Mouse (Mus musculus) olfactory bulb, adult 2 months (tissue): ENCODE data around the gene Cnih3. TPM values are rescaled to one million over a fixed set of nuclear protein-coding genes. Genes with fewer than 3 reads are reported as not detected.

ENCODE experiments used
- H3K27ac ChIP-seq: fragments of 200-500 bp; 2 replicates; pipeline ENCODE4 v1.5.1; 2012; ENCODE audit warnings: low read depth, low read length; ENCODE audit not compliant: insufficient read depth
- H3K4me1 ChIP-seq: fragments of 200-500 bp; 2 replicates; pipeline ENCODE4 v1.6.1; 2012; ENCODE audit warnings: low read length; ENCODE audit not compliant: control insufficient read depth, insufficient read depth
- H3K4me3 ChIP-seq: fragments of 200-500 bp; 2 replicates; pipeline ENCODE4 v1.5.1; 2012; ENCODE audit warnings: mild to moderate bottlenecking, low read depth, low read length, moderate library complexity; ENCODE audit not compliant: insufficient read depth
- CTCF ChIP-seq: fragments of 200-500 bp; IDR thresholded peaks from 2 replicates; pipeline ENCODE4 v1.5.1; 2012; ENCODE audit warnings: low read depth, mild to moderate bottlenecking, low read length, moderate library complexity; ENCODE audit not compliant: insufficient read depth
- POLR2A ChIP-seq: fragments of 200-500 bp; IDR thresholded peaks from 2 replicates; pipeline ENCODE4 v1.6.1; 2012; ENCODE audit warnings: mild to moderate bottlenecking, low read depth, low read length, moderate library complexity; ENCODE audit not compliant: insufficient read depth
- WGBS: fragments of 180-500 bp; shearing (Covaris S2); methylation state at CpG from one replicate; pipeline ENCODE4 v1.1.7; 2018; 5-methylcytosine and 5-hydroxymethylcytosine counted together
- polyA plus RNA-seq: library from polyadenylated mRNA; stranded (reverse); fragments of >200 nt; gene quantifications from 2 replicates; pipeline ENCODE4 v1.2.4, GENCODE M21; 2012; ENCODE audit warnings: low replicate concordance; ENCODE audit not compliant: missing spikeins, insufficient read depth, insufficient read length

Gene Cnih3
- polyA plus RNA-seq: not detected in 2 replicates

DNA sequence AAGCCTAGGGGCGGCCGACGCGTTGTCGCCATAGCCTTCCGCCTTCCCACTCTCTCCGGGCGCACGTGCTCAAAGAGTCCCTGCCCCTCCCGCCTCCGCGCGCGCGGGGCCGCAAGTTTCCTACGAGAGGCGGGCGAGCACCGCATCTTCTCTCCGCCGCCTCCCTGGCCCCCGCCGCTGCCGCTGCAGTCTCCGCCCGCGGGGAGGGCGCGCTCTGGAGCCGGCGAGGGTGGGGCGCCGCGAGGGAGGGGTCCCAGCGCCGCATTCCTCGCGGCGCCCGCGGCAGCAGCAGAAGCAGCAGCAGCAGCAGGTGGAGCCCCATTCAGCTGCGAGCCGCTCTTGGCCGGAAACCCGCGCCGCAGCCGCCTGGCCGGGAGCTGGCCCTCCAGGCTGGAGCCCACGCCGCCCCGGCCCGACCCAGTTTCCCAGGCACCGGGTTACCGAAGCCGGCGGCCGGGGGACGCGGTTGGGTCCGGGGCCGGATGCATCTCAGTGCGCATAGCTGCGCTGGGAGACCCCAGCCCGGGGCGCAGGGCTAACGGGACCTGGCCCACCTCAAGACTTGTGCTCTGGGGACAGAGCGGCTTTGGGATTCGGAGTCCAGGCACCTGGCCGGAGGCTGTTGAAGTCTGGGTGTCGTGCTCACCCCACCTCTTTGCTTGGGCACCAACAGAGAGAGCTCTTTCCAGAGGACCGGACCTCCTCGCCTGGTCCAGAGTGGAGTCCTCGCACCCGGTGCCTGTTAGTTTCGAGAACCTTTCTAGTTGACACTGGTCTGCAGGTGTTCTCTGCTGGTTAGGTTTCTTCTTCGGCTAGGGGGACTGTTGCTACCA, at the start of gene Cnih3:
Gene Cnih3 (plus strand): TSS at position 262 of the 833 bp plus-strand sequence.
- TF ChIP-seq POLR2A: peak; percentile 79
- no peak for TF ChIP-seq CTCF
- Histone ChIP-seq H3K27ac (peak within 1 kb of the TSS; percentile 33; the same call in 1 of the 2 replicates), H3K4me3 (peak within 1 kb of the TSS; percentile 67), H3K4me1 (peaks cover 10% of the 10 kb centered on the region)
- WGBS: under 1% methylated on average over 78 of the region's 78 CpGs

DNA sequence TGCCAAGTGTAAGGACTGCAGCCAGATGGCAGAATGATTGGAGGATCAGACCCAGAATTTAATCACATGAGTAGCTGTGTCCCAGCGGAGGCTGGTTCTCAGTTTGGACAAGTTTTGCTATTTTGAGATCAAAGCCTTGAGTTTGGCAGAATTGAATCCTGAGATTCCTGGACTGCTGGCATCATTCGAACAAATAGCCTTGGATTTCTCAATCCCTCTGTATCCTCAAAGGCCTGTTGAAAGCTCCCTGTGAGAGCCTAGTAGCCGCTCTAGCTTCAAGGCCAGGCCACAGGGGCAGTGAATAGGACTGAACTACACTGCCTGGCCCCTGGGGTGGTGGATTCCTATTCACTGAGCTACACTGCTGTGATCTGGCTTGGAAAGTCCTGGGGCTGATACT, 44.4 kb upstream of the Cnih3 start:
- H3K27ac ChIP-seq: no peak overlapping the region
- WGBS: 52% methylated on average over 3 of the region's 3 CpGs
- no peak for TF ChIP-seq POLR2A
- no peak for TF ChIP-seq CTCF
- no peak overlapping the region for H3K4me3 ChIP-seq
- no peaks in the 10 kb centered on the region for H3K4me1 ChIP-seq

DNA sequence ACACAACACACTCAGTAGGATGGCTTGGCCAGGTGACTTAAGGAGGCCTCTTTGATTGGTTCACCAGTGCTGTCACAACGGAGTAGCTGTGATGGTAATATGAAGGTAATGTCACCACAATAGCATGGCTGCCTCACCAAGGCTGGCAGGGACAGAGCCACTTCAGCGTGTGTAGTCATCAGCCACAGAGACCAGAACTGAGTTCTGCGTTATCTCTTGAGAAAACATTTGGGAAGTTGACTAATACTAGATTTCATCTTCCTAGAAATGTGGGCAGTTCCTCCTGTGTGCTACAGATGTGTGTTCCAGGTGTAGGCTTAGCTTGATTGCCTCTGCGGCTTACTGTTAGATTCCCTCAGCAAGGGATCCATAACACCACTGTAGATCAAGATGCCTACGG, 41.7 kb upstream of the Cnih3 start:
- WGBS: 98% methylated on average over 5 of the region's 5 CpGs
- no peak for TF ChIP-seq POLR2A
- no peak for TF ChIP-seq CTCF
- H3K4me3 ChIP-seq: no peak overlapping the region
- no peaks in the 10 kb centered on the region for H3K4me1 ChIP-seq
- H3K27ac ChIP-seq: no peak overlapping the region

DNA sequence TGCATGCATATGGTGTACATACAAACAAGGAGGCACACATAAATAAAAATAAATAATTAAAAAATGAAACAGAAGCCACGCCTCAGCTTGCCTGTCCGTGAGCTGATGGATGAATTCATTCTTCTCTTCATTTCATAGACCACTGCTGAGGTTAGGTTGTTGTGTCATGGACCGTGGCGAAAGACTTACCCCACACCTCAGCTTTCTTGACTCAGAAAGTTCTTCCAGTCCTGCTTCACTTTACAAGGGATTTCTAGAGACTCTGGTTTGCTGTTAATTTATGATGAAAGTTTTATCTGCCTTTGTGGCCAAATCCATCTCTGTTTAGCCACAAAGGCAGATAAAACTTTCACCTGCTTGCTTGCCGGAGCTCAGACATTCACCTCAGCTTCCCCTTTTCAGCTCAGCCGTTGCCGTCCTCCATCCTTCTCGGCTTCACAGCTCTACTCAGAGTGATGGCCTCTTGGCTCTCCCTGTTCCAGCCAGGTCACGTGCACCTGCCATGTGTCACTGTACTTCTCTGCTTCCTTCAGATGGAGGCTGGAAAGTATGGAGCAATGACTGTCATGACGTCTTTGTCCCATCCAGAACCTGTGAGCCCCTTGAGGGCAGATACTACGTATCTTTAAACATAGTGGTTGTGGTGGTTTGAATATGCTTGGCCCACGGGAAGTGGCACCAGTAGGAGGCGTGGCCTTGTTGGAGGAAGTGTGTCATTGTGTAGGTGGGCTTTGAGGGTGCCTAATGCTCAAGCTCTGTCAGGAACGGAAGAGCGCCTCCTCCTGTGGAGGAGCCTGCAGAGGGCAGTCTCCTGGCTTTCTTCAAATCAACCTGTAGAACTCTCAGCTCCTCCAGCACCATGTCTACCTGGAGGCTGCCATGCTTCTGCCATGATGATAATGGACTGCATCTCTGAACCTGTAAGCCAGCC, 40.0 kb upstream of the Cnih3 start:
- no peak overlapping the region for H3K4me3 ChIP-seq
- TF ChIP-seq POLR2A (no peak), CTCF (no peak)
- H3K27ac ChIP-seq: no peak overlapping the region
- WGBS: 96% methylated on average over 15 of the region's 15 CpGs
- H3K4me1 ChIP-seq: peaks cover 2% of the 10 kb centered on the region; the same call in 1 of the 2 replicates

DNA sequence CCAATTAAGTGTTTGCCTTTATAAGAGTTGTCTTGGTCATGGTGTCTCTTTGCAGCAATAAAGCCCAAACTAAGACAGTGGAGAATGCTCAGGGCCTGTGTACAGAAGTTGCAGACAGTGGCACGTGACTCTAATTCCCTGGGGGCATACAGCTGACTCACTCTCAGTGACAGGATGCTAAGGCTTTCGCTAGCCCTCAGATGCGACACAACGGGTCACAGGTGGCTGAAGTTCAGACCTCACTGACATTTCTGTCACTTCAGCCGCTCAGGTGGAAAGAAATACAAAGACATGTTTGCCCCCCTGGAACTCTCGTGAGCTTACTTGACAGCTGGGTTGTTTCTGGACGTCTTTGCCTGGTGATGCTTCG, 39.4 kb upstream of the Cnih3 start:
- H3K4me1 ChIP-seq: peaks cover 2% of the 10 kb centered on the region; the same call in 1 of the 2 replicates
- TF ChIP-seq POLR2A (no peak), CTCF (no peak)
- 91% methylated on average over 8 of the region's 8 CpGs for WGBS
- H3K4me3 ChIP-seq: no peak overlapping the region
- no peak overlapping the region for H3K27ac ChIP-seq

DNA sequence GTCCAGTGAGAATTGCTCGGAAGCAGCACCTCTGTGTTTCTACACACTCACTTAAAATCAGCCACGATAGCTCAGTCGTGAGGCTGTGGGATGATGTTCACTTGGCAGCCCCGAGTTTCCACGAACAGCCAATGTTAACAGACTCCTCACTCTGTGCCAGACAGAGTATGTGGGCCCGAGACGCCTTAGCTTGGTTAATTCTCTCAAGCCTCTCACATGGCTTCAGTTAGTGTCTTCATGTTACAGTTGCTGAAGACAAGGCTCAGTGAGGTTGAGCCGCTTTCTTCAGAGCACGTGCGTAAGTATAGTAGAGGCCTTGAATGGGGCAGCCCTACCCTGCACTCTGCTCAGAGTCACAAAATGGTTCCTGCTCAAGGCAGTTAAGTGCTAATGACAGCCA, 38.1 kb upstream of the Cnih3 start:
- Histone ChIP-seq H3K4me1 (peaks cover 2% of the 10 kb centered on the region; the same call in 1 of the 2 replicates), H3K4me3 (no peak overlapping the region), H3K27ac (no peak overlapping the region)
- WGBS: 88% methylated on average over 10 of the region's 10 CpGs
- no peak for TF ChIP-seq POLR2A
- no peak for TF ChIP-seq CTCF

DNA sequence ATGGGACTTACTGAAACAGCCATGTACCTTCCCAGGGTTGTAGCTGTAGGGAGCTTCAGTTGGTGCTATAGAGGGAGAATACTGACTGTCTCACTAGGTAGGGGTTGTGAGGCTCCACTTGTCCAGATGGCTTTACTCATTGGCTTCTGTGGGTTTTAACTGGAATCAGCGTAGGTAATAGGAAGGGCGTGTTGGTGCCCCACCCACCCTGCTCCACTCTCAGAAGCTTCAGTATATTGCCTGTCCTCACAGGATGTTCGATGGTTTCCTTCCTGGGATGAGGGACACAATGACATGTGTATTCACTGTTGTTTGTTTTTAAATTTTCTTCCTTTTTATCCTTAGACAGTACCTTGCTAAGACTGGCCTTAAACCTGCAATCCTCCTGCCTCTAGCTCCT, 37.1 kb upstream of the Cnih3 start:
- Histone ChIP-seq H3K4me1 (peaks cover 2% of the 10 kb centered on the region; the same call in 1 of the 2 replicates), H3K27ac (no peak overlapping the region), H3K4me3 (no peak overlapping the region)
- no peak for TF ChIP-seq CTCF
- no peak for TF ChIP-seq POLR2A
- WGBS: 91% methylated on average over 3 of the region's 3 CpGs

DNA sequence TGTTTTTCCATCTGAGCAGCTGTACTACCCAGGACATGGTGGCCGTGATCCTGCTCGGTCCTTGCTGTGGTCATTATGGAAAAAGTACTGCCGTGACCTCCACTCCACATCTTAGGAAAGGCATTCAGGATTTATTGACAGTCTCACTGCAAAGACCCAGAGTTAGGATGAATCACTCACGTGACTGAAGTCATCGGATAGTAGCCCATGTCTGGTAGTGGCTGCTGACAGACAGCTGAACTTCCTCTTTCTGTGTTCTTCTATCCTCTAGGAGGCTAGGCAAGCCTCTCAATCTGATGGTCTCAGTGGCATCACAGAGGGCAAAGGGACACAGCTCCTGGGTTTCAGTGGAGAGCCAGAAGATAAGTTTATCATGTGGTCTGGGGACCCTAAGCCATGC, 35.9 kb upstream of the Cnih3 start:
- WGBS: 93% methylated on average over 5 of the region's 5 CpGs
- TF ChIP-seq CTCF: no peak
- no peak for TF ChIP-seq POLR2A
- Histone ChIP-seq H3K27ac (no peak overlapping the region), H3K4me3 (no peak overlapping the region), H3K4me1 (peaks cover 2% of the 10 kb centered on the region; the same call in 1 of the 2 replicates)
